Mouse (Mus musculus) right cerebral cortex, adult 2 months (tissue): ENCODE data around the gene Syne1.

Experiments
- DNase-seq, 2 experiments: peaks; one replicate each; pipeline ENCODE4 v3.0.0; 2021 to 2022; ENCODE audit warnings: low spot score in 2 of 2

Syne1 gene

DNA sequence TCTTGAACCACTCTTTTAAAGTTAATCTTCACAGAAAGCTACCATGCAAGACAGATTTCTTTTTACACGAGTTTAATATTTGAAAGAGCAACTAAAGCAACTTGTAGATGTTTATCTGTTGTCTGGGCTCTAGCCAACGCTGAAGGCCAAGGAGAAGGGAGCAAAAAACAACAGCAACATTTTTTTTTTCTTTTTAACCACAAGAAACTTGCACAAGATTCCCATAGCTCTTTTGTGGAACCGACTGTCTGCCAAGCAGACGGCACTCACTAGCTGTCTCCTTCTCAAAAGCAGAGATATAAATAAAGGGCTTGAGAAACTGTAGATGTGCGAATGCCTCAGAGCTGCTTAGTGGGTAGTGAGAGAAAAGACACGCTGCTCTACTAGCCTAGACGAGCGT lies 391.6 kb downstream of the Syne1 start:
- DNase-seq = no peak

DNA sequence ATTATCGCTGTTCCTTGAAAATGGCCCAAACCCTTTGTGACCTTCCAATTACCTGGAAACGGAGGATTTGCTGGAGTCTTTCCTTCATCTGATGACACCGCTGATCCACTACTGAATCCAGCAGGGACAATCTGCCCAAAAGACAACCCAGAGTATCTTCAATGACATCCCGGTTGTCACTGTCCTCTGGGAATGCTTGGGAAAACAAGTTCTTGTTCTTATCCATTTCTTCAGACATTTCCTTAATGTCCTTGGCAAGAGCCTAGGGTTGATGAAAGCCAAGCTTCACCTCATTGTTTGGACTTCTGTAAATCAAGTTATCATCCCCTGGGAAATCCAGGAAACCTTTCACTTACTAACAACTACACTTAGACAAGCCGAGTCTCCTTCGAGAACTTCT lies 398.2 kb downstream of the Syne1 start:
- no peak for DNase-seq

DNA sequence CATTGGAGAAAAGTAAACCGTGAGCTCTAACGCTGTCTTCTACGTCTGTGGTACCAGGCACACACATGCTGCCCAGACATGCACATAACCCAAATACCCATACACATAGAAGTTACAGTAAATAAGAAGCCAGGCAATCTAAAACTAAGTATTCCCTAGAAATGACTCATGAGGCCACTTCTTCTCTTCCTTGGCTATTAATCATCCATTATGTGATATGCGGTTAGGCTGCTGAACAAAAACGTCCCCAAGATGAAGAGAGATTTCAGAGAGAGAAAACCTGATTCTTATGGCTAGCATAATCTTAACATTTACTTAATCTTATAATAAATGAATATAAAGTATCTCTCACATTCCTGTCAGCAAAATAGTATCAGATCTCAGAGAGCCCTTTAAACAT lies 409.8 kb downstream of the Syne1 start:
- DNase-seq = no peak

DNA sequence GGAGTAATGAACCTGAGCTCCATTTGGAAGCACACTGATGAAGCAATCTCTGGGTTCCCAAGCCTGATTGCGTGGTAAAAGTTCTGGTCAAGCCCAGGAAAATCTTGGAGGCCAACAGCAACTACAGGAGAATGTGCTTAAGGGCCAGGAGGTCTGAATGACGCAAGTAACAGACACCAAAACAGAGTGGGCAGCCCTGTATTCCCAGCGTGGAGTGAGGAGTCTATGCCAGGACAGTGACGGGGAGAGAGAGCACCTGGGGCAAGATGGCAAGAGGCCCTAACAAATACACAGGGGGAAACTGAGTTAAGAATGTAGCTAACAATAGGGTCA lies 411.4 kb downstream of the Syne1 start:
- no peak for DNase-seq

DNA sequence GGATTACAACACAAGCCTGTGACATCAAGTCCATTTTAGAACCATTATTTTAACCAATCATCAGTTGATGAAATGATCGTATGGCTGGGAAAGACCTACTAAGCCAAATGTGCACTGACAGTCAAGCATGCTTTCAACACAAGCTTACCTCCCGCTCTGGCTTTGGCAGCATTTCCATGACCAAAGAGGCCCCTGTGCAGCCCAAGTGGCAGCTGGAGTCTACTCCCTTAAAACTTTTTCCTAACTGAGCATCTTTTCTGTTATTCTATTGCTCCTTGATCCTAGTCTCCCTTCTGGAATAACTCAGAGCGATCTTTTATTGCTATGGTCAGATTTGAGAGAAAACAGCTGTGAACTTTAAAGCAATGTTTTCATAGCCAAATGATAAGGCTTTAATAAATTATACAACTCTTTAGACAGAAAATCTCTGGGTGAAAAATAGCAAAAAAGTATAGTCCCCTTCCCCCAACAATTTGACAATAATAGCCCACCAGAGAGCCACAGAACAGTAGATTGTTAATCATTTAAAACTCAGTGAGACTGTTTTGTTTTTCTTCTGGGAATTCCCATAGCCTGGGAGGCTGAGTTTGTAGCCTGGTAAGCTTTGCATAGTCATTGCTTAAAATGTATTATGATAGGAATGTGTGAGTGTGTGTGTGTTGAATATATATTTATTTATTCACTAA lies 411.9 kb downstream of the Syne1 start:
- DNase-seq = no peak

DNA sequence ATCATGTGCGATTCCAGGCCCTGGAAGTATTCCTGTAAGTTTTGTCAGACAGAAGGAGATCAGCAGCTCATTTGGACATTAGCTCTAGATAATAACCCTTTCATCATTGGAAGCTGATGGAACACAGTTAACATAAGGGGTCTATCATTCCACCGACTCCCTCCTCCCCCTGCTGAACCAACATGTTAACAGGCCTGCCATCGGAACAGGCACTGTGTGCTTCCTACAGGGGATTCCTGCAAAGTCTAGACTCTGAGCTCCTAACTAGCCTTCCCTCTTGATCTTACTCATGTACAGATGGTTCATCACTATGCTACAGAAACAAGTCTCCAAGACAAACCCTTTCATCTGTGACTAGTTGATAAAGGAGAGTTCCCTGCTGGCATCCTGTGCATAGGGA lies 419.2 kb downstream of the Syne1 start:
- DNase-seq = no peak

DNA sequence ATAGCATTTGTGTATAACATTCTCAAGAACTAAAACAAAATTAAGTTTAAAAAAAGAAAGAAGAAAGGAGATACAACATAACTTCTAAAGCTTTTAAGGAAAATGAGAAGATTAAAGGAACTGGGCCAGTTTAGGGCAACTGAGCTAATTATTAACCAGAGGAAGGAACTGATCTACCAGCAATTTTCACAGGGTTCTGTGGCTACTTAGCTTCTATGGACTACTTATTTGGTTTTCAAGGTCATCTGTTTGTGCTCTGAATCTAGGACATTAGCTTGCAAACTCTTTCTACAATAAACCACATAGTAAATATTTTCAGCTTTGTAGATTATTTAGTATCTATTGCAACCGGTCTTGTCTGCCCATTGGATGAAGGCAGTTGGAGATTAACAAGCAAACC lies 420.8 kb downstream of the Syne1 start:
- no peak for DNase-seq

DNA sequence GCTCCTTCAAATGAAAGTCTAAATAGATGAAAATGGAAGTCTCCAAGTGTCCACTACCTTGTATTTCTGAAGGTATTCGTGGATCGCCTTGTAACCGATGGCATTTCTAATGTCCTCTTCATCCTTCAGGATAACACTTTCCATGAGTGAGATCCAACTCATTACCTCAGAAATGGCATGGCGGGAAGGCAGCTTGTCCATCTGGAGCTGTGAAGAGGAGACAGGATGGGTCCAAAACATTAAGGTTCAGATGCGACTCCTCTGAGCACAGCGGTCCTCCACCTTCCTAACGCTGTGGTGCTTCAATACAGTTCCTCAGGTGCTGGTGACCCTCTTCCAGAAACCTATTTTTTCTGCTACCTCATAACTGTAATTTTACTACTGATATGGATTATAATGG lies 426.5 kb downstream of the Syne1 start:
- DNase-seq = no peak

DNA sequence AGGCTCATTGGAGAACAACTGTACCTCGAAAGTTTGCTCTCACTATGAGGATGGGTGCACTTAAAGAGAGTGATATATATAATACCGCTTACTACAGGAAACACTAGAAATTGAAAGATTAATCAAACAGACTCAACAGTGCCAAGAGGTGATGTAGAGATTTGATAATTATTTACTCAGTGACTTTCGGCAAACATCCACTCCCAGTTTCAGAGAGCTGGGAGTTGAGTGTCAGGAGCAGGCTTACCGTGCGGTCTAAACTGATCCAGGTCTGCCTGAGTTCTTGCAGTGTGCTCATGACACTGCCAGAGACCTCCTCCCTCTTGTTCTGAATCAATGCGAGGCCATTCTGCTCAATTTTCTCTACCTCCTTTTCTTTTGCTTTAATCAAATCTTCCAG lies 434.6 kb downstream of the Syne1 start:
- no peak for DNase-seq

DNA sequence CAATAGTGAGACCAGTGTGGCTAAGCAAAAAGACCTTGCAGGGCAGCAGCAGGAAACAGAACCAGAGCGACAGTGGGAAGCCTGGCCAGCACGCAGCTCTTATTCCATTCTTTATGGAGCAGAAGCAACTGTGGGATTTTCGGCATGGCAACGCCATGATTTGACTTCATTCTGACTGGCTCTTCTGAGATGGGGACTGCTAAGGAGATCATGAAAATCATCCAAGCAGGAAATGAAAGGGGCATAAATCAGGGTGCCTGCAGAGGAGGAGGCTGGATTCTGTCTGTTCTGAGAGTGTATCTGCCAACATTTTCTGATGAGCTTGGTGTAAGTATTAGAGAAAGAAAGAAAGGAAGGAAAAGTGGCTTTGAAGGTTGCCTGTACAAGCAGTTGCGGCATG lies 435.1 kb downstream of the Syne1 start:
- no peak for DNase-seq

DNA sequence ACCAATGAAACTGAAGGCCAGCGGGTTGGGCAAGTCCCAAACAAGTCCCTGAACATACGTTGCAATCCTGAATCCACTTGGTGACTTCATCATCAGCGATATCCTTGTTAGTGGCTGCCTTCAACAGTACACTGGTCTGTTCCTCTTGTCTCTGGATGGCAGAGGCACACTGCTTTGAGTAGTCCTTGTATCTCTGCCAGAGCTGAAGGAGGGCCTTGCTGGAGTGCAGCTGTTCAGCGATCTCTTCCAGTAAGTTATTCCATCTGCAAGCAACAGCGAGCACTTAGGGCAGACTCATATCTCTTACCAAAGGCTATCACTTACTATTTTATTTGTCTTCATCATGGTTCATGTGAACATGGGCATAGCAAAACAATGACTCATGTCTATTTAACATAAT lies 440.5 kb downstream of the Syne1 start:
- DNase-seq = no peak

DNA sequence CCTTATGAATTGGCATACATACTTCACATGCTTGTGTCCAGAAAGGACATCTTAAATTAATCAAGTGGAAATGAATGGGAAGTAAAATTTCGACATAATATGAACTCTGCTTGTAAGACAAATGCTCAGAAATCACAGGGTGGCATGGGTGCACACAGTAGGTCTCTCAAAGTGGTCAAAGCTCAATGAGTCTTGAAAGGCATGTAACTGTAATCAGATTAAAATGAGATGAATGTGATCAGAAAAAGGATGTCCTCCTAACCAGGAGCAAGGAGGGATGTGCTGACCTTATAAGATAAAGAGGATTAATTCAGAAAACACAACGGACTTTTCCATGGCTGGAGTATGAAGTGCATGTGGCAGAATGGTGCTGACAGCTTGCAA lies 453.5 kb downstream of the Syne1 start:
- DNase-seq = no peak

DNA sequence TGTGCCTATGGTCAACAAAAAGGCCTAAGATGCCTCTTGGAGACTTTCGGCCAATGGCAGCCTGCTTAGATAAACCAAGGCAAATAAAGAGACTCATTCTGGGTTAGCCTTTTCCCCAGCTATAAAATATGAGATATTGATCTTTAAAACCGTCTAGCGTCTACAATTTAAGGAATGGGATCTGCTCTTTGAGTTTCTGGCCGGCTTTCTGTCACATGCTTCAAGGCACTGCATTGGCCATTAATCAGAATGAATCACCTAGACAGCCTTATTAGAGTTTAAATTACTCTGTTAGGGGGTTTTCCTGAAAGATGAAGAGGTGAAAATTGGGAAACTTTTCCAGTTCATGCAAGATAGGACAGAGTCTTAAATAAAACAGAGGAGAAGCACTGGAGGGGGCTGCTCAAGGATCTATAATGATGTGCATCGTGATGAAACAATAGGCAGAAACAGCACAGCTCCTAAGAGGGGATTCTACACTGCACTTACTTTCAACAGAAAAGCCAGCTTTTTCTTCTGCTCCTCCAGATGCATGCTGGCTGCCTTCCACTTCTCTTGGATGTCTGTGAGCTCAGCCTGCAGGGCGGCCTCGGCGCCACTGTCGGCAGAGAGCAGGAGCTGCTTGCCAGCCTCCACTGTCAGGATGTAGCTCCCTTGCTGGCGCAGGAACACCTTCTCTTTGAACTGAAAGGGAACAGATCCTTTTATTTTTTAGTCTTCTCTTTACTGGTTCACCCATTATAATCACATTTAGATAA lies 454.1 kb downstream of the Syne1 start:
- DNase-seq = peak in 1 of 2 experiments; percentile 29

DNA sequence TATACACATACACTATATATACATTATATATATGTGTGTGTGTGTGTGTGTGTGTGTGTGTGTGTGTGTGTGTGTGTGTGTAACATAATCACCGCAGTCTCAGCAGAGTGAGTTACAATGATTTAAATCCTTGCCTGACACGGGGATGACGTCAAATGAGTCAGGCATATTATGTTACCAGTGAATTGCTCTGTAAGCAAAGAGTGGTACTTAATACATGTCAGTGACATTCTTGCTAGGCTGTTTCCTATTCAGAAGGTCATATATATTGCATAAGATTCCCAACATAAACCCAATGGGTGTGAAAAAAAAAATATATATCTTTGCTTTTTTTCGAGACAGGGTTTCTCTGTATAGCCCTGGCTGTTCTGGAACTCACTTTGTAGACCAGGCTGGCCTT lies 462.1 kb downstream of the Syne1 start:
- DNase-seq = no peak

DNA sequence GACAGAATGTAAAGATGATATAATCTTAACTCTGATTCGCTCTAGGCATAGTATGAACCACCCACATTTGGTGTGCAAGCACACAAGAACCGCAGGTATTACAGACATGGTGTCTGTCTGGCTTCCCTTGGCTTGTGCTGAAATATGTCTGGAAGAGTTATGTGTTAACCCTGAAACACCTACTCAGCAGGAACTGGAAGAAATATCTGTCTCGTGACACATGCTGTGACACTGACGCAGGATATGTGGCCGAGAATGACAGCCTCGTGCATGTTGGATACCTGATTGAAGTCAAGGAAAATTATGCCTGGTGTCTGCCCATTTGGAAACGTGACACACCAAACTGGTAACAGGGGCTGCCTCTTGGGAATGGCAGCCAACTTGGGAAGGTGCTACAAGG lies 463.9 kb downstream of the Syne1 start:
- no peak for DNase-seq

DNA sequence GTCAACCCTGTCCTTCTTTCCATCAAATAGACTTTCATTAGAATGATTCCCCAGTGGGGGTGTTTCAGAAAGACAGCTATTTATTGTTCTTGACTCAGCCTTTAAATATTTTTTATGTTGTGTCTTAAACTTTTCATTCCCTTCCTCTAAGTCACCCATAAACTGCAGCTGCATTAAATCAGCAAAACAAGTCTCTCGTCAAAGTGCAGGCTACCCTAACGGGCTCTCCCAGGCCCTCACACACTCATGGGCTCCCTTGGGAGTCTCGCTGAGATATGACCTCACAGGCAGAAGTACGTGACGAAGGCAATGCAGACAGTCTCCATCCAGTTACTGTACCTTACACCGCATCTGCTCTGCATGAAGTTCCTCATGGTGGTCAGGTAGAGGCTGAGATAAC lies 465.0 kb downstream of the Syne1 start:
- no peak for DNase-seq

DNA sequence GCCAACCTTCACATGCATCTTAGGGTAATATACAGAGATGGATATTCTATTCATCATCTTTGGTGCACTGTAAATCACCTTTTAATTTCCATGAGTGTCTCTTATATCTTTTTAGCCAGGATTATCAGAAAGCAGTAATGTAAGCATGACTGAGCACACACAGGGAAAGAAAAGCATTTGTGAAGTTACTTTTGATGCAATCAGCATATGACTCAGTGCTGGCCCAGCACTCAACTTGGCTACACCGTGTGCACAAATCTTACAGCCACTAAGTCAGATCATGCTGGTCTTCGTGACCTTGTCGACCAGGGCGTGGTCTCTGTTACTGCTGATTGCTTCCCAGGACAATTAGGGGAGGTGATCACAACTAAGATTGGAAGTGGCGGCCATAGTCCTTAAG lies 465.5 kb downstream of the Syne1 start:
- no peak for DNase-seq

DNA sequence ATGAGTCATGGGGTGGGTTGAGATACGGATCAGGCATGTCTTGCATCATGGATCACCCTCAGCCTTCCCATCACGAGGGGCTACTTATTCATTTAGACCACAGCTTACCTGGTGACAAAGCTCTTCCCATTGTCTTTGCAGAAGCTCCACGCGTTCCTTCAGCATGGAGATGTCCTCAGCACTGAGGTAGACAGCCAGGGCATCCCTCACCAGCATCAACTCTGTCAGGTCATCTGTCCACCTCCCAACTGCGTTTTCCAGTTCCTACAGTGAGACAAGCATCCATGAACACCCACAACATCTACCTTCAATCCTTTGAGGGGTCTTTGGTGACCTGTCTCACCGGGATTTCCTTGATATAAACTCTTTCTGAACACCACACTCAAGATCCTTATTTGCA lies 467.6 kb downstream of the Syne1 start:
- no peak for DNase-seq

DNA sequence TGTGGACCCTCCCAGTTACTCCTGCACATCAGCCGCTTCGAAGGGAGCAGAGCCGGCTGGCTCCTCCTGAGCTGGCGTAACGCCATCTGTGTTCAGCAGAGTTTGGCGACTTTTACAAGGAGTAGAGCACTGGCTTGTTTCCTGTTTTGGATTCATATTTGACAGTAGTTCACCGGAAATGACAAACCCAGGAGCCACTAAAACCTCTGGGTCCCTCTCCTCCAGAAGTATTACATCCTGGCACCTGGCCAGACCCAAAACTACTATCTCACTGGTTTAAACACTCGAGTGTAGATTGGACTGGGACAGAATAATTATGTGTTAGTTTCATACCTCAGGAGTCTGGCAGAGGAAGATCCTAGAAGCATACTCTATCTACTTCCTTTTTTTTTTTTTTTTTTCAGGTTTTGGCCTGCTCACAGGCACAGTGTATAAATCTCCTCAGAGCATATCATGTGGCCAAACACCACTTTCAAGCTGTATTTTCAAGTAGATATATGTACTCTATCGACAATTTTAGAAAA lies 471.3 kb downstream of the Syne1 start:
- DNase-seq = no peak

DNA sequence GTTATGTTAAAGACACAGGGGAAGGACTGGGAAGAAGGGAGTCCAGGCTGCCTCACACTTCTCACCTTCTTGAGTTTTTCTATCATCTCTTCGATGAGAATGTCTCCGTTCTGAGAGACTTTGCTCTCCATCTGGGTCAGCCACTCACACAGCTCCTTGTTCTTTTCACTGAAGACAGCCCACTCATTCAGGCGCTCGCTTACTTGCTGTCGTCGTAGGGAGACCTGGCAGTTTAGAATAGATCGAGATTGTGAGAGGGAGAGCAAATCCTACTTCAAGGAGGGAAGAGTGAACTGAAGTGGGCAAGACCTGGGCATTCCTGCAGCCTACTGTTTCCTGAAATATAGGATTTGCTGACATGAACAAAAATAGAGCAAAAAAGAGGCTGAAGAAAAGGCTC lies 475.6 kb downstream of the Syne1 start:
- no peak for DNase-seq

DNA sequence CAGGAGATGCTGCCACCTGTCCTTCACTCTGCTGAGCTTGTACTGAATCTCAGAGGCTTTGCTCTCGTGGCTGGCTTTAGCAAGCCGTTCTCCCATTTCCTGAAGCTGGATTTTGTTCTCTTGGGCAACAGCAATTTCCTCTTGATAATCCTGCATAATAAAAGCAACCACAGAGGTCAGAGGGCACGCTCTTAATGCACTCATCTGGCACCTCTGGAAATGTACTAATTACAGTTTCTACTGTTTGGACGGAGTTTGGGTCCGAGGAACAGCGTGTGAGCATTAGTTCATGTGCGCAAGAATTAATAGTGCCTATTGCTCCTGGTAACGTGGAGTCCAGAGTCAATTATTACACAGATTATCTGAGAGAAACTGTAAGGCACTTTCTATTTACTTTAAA lies 479.2 kb downstream of the Syne1 start:
- DNase-seq = no peak

DNA sequence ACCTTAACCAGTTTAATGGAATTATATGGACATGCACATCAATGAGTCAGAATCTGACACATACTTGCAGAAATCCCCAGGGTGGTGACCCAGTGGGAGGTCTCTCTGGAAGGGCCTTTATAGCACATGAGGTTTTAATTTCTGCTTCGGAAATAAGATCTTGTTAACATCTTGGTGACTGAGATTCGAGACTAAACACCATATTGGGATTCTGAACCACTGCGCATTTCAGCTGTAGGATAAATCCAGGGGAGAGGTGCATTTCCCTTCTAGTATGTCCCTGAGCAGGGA lies 480.4 kb downstream of the Syne1 start:
- no peak for DNase-seq

DNA sequence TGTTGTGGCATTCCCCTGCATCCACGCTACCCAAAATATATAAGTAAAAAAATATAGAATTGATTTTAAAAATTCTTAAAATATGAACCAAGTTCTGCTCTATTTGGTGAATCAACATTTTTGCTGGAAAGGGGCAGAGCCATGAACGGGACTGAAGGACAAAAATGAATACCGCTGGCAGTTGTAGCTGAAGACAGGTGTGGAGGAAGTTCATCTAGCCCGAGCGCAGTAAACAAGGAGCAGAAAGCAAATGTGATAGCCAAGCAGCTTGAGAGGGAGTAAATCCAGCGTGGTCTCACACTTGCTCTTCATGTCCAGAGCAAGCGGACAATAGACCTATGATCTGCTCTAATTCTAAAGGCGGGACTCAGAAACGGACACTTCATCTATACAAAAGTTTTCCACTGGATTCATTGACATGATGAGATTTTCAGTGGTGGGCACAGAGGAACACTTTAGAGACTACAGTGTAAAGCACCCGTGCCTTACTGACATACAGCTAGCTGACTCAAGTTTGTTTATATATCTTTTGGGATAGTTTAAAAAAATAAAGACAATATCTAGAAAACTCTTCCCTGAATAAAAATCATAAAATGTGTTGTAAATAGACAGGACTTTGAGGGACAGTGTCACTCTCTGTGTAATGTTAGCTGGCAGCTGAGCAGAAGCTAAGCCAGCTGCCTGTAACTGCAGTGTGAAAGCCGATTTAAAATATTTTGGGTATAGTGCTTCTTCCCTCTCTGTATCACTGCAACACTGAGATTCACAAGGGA lies 480.9 kb downstream of the Syne1 start:
- DNase-seq = no peak
